Mouse (Mus musculus) kidney, postnatal 10 days (tissue): ENCODE measurements around the gene Azin2.
A peak's percentile ranks its signal among the peaks of the same experiment; 100 is the strongest.

Experiments used
- DNase-seq: peaks from one replicate; pipeline ENCODE4 v3.0.0; 2021; ENCODE audit warnings: mixed read lengths

Gene Azin2

DNA sequence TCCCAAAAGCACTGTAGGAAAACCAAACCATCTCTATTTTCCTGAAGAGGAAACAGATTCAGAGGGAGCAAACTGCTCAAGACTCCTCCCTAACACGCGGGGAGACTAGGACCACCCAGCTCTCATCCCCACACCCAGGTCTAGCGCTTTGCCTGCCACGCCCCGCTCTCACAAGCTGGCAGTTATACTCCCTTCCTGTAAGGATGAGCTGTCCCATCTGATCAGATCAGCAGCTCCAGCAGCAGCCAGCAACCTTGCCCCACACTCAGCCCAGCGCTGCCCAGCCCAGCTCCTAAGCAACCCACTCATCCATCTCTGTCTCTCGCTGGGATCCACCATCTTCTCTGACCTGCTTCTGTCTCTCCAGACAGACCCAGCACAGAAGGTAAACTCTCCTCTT is 29.5 kb downstream of the Azin2 start:
- DNase-seq = no peak

DNA sequence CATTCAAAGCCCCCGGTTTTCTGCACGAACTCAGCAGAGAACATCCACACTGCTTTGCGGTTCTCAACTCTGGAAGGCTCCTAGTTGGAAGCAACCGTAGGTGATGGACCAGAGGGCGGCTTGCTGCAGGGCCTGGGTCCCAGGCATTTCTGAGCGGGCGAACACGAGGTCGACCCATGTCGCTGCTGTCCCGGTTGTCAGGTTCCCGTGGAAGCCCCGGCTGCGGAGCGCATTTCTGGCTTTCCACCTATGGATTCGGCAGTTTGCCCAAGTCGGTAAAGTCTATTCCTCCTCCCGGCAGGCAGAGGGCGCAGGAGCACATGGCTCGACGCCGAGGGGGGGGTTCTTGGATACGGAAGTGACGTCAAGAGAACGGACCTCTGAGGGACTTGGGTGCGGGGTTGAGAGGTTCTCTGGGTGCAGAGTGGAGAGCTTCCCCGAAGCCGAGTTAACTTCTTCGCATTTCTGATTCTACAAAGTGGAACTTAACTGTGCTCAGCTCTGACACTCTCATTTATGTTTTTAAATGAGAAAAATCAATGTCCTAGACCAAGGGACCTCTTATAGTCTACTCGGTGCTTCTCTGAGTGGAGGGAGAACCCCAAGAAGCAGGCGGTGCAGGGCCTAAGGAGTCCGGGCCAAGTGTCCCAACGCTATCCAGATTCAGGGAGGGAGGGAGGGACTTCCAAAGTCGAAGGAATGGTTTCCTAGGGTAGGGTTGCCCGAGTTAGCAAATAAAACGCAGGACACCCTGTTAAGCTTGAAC is 37.2 kb downstream of the Azin2 start:
- DNase-seq = peak; percentile 86

DNA sequence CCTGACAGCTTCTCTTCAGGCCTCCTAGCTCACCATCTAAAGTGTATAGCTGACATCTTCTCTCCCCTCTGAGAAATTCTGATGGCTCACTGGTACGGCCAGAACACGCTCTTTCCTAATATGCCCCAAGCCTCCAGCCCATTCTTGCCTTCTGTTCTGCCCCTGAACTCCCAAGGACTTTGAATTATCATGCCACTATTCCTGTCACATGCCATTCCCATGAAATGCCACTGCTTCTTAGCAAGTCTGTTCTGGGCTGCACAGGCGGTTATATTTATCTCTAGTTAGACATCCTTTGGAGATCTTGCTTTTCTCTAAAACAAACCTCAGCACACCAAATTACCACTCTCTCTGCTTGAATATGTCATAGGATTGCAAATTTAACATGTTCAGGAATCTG is 38.6 kb downstream of the Azin2 start:
- DNase-seq = no peak

DNA sequence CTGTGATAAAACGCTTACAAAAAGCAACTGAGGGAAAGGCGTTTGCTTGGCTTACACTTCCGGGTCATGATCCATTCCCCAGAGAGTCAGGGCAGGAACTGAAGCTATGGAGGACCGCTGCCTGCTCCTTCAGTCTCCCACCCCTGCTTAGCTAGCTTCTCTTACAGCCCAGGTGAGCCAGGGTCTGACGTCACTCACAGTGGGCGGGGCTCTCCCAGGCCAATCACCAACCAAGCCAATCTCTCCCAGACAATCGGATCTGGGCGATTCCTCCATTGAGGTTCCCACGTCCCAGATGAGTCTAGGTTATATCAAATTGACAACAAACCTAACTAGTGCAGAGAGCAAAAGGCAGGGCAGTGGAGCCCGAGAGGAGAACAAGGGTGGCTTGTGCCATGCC is 43.1 kb downstream of the Azin2 start:
- DNase-seq = no peak

DNA sequence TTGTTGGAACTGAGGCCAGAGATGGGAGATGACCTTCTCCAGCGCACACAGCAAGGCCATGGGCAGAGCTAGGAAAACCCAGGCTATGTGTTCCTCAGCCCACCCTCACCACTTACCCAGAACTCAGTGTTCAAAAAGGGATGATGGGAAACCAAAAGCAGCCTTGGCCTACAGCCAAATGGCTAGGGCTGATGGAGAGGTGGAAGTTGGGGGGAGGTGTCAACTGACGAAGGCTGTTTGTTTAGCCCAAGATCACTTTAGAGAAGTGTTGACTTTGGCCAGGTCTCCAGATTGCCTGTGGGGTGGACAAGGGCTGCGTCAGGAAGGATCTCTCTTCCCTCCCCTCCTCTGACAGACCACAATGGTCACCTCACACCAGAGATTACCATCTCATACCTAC is 44.1 kb downstream of the Azin2 start:
- no peak for DNase-seq

DNA sequence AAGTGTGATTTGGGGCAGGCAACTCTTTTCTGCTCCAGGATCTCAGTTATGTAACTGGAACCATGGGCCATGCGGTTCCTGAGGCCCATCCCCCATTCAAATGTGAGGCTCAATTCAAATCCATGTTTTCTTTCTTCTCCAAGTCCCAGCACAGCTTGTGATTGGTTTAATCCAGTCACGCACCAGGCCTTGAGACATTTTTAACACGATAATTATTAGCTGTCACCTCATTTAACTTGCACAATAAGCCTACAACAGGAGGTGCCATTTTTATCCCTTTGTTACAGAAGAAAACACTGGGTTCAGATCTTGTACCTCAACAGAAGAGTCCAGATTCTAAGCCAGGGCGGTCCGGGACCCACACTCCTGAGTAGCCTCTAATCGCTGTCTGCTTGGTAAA is 44.5 kb downstream of the Azin2 start:
- no peak for DNase-seq

DNA sequence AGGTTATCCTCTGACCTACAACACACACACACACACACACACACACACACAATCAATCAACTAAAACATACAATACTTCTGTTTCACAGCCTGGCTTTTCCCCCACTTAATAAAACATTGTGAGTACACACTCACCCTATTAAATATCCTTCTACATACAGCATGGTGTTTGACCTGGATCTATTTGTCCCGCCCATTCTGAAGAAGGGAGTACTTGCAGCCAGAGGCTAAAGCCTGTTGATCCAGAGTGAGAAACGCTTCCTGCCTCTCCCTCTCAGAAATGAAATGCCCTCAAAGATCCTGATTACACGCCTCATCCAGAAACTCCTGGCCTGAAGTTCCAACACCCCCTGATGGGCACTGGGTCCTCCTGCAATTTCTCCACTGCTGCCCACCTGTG is 45.1 kb downstream of the Azin2 start:
- no peak for DNase-seq

DNA sequence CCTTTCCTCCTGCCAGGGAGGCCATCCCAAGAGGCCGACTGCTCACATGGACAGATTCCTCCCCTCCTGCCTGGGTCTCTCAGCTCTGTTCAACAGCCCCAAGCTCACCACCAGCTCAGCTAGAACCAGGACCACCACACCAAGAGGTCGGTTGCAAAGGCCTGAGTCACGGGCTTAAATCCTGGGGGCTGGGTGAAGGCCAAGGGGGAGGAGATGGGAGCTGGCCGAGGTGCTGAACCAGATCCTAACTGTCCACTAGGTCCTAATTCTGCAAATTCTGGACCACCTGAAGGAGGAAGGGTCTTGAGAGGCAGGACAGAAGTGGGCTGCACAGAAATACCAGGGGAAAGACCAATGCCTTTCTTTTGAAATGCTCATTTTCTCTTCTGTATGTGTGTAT is 48.4 kb downstream of the Azin2 start:
- DNase-seq = peak; percentile 70

DNA sequence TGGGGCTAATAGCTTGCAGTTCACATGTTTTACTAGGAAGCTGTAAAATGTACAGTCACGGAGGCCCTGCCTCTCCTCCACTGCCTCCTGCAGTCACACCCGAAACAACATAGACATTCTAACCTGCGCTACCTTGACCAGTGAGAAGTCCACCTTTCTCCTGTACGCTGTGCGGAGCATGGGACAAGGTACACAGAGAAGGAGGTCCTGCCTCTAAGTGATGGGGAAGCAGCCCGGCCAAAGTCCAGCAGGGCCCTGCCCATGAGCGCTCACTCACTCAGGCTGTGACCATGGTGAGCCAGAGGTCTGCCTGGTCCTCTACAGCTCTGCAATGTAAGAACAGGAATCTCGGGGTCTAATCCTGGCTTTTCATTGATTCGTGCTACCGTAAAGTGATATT is 50.2 kb downstream of the Azin2 start:
- no peak for DNase-seq

DNA sequence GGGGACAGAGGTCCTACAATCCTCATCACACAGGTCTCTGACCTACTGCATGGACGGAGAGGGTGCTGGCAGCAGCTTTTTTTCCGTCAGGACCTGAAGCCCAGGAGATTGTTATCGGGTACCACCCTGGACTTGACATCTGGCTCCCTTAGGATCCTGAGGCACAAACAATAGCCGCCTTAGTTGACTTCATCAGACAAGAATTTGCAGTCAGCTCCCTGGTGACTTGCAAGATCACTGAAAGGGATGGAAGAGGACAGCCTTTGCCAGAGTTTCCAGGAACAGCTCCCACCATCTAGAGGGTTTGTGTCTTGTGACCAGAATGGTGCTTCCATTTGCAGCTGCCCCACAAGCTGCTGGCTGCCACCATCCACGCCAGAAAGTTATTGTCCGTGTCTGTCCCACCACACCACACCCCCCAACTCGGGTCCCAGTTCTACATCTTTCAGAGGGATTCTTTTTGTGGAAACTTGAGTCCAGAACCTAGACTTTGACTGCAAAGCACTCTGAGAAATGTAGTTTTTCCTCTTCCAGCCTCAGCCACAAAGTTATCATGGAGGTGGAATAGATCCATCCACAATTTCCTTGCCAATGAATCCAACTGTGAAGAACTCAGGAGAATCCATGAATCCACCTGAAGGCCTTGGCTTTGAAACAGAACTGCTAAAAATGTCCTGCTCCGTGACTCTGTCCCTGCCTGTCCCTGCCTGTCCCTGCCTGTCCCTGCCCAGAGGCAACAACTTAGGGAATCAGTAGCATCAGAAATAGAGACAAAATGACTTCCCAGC is 51.8 kb downstream of the Azin2 start:
- DNase-seq = no peak

DNA sequence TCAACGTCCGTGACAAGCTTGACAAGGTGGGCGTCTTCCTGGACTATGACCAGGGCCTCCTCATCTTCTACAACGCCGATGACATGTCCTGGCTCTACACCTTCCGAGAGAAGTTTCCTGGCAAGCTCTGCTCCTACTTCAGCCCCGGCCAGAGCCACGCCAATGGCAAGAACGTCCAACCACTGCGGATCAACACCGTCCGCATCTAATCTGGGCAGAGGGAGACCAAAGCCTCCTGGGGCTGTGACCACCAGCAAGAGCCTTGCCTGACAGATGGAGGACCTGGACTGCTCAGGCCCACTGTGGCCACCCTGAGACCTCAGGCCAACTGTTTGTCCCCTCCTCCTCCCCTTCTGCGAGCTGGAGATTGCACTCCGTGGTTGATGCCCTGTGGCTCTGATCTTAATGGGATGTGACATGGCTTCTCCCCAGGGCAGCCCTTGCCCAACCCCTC is 52.8 kb downstream of the Azin2 start:
- no peak for DNase-seq

DNA sequence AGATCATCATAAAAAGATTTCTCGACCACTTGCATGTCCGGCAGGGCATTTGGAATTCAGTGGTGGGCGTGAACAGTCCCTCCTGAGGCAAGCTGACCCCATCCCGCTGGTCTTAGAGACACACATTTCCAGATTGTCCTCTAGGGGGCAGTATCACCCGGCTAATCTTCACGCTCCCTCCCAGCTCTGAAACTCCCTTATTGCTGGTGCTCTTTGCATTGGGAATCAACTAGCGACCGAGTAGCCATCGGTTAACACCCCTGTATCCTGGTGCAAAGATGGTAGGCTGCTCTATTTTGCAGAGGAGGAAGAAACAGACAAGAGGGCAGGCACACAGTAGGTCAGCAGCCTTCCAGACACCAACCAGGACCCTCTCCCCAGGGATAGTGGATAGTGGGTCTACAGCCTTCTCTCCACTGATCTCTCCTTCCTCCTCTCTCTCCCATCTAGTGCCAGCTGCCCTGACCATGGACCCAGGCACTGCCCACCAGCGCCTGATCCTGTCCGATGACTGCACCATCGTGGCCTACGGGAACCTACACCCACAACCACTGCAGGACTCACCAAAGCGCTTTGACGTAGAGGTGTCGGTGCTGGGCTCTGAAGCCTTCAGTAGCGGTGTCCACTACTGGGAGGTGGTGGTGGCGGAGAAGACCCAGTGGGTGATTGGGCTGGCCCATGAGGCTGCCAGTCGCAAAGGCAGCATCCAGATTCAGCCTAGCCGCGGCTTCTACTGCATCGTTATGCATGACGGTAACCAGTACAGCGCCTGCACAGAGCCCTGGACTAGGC is 53.5 kb downstream of the Azin2 start:
- DNase-seq = peak; percentile 60

DNA sequence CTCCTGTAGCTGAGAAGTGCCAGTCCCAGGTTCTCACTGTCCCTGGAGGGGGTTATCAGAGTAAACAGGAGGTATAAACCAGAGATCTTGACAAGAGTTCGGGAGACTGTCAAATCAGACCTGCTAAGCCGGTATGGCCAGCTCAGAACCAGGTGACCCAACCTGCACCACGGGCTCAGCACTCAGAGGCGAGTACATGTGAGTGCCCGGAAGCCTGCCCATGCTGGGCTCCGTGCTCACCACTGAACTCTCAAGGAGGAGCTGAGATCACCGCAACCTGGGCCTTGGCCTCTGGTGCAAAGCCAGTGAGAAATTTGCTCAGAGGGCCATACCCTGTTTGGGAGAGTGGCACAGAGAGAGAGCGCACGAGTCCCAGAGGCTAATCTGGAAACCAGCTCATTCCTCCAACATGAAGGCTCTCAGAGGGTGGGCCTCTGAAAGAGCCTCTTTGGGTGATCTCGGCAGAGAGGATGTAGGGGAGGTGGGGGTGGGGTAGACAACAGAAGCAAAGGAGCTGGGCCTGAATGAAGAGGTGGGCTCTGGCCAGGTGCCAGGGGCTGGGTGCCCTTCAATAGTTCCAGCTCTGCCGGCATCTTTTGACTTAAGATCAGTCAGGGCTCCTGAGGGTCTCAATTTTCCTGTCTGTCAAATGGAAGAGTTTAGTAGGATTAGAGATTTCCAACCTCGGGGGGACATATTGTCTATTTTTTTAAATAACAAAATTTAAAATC is 54.8 kb downstream of the Azin2 start:
- DNase-seq = no peak

DNA sequence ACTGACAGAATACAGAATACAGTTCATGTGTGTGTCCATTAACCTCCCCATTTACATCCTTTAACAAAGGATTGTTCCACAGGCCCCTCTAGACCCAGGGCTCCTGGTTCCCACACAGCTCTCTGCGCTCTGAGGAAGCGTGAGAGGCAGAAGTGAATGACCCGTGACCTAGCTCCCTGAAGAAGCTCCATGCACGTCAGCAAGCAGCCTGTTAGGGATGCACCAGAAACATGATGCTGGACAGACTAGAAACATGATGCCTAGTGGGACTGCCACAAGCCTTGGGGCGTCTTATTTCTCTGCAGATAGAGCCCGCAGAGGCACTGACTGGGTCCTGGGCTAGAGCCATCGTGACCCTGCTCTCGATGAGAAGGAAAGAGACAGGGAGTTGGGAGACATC is 55.5 kb downstream of the Azin2 start:
- DNase-seq = no peak

DNA sequence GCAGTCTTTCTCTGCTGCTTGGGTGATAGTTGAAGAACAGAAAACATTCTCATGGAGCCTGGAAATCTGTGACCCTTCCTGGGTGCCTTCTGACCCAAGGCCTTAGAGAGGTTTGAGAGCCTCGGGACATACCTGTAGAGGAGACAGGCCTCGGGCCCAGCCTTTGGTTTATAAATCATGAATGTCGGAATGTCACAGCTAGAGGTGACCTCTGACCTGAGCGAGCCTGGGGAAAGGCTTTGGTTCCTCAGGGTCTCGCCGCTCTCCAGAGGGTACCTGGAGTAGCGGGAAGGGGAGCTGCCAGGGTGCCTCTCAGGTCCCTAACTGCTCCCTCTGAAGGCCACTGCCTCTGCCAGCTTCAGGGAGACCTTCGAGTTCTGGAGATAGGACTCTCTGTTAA is 57.0 kb downstream of the Azin2 start:
- DNase-seq = no peak

DNA sequence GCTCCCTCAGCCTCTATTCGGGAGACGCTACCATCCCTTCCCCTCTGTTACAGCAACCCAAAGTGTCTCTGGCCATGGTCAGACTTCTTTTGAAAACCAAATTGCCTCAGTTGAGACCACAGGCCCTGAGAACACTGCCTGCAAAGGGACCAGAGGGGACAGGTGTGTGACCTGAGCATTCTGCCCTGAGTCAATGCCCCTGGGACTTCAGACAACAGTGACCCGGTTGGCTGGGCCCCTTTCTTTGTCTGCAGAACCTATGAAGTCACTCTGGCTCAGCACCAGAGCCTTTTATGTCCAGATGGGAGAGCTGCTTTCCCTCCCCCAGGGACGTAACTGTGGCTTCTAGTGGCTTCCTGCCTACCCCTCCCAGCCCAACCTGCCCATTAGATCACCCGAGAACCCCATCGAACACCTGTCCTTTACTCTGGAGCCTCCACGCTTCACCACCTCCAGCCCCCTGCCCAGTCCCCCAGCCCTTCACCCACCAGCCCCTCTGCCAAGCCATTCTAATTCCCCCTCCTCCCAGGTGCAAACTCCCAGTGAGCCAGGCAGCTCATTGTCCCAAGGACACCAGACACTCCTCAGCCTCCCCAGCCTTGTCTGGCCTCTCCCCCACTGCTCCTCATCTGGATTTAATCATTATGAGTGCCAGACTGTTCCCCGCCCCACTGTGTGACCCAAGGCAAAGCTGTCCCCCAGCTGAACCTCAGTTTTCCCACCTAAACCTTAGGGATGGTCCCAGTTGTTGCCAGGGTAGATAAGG is 58.0 kb downstream of the Azin2 start:
- no peak for DNase-seq

DNA sequence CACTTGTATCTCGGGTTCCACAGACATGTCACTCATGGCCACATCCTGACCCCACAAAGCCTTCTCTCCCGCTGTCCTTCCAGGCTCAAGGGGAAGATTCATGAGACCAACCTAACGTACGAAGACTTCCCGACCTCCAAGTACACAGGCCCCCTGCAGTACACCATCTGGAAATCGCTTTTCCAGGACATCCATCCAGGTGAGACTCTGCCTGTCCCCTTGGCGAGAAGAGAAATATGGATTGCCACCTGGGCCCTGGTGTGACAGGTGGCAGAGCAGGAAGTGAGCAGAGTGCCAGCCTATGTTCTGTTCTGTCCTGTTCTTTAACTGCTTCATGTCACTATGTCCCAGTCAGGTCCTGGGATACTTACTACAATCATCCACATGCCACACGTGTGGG is 59.9 kb downstream of the Azin2 start:
- DNase-seq = no peak

DNA sequence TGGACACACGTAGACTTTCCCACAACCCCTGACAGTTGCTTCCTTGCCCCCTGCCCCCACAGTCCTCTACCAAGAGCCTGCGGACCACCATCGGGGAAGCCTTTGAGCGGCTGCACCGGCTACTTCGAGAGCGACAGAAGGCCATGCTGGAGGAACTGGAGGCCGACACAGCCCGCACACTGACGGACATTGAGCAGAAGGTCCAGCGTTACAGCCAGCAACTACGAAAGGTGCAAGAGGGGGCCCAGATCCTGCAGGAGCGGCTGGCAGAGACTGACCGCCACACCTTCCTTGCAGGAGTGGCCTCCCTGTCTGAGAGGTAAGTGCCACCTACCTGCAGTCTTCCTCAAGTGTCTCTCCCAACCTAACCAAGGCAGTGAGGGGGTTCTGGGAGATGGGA is 61.8 kb downstream of the Azin2 start:
- DNase-seq = no peak

DNA sequence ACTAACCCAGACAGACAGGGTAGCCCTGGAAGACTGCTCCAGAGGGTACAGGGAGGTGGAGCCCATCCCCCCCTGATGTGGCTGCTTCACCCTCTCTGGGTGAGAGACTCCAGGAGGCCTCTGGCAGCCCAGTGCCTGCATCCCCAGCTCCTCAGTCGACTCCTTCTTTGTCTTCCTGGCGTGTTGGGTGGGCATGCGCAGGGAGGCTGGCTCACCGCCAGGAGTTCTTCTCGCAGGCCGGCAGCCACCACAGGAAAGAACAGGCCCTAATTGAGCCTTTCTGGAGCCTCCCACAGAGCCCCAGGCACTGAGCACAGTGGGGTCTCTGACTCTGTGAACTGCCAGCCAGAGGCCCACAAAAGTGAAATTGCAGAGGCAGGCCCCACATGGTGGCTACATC is 62.9 kb downstream of the Azin2 start:
- DNase-seq = peak; percentile 94

DNA sequence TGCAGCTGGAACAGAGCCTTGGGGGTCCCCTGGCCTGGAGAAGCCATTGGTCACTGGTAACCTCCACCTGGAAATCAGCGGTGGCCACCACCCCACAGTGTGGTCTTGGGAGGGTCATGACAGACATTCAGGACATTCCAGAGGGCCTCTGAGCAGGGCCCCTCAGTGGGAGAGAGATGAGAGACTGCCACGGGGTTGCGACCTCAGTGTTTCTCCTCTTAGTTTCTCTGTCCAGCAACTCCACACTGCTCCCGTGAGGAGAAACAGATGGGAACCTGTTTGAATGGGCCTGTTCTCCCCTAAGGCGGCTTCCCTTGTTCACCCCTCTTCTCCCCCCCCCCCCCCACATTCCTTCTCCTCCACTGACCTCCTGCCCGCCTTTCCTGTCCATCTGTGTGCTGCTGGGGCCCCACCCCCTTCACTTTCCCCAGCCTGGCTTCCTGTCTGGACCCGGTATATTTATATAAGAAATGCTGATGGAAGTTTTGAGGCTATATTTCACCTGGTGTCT is 64.3 kb downstream of the Azin2 start:
- peak; percentile 80 for DNase-seq

DNA sequence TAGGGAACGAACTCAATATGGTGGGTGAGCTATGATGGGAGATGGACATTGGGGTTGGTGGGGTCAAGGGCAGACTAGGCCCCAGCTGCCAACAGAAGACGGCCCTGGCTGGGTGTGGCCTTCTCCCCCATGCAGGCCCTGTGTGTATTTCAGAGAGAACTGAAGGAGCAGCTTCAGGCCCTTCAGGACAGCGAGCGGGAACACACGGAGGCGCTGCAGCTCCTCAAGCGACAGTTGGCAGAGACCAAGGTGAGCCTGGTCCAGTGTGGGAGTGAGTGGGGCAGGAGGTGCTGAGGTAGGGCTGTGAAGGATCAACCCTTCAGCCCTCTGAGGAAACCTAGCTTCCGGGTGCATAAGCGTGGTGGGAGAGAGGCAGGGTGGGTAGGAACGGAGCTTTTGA is 65.6 kb downstream of the Azin2 start:
- no peak for DNase-seq

DNA sequence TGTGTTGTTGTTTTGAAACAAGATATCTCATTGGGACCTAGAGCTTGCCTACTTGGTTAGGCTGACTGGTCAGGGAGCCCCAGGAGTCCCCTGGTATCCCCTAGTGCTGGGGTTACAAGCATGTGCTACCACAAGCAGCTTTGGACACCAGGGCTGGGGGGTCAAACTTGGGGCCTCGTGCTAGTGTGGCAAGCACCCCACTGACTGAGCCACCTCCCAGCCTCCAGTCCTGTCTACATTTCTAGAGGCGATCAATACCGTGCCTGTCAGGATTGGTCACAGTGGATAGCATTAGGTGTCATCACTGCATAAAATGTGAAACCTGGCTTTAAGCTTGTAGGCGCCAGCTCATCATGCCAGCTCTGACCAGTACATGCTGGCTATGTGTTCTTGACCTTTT is 66.4 kb downstream of the Azin2 start:
- DNase-seq = no peak
